Mouse (Mus musculus) gastrocnemius, adult 2 months (tissue): Measurements from ENCODE around the gene Tmem141. TPM values are rescaled to one million over a fixed set of nuclear protein-coding genes. Genes with fewer than 3 reads are reported as not detected.

ENCODE experiments used
- DNase-seq: peaks from one replicate; pipeline ENCODE4 v3.0.0; 2022
- H3K27ac ChIP-seq: fragments of 200-600 bp; 2 replicates; pipeline ENCODE4 v1.8.1; 2022; ENCODE audit warnings: mild to moderate bottlenecking
- H3K4me3 ChIP-seq: fragments of 200-600 bp; 2 replicates; pipeline ENCODE4 v1.8.1; 2022; ENCODE audit warnings: mild to moderate bottlenecking, moderate library complexity
- CTCF ChIP-seq: fragments of 200-600 bp; IDR thresholded peaks from 2 replicates; pipeline ENCODE4 v1.8.1; 2022; ENCODE audit warnings: antibody characterized with exemption, mild to moderate bottlenecking, moderate library complexity
- intact Hi-C: fragments of 180-260 bp; cut with DNase I; formaldehyde crosslinking; loops from one replicate; pipeline ENCODE4 v1.15.1; 2025
- total RNA-seq, 2 experiments: library from RNA; stranded (reverse); gene quantifications; 2 replicates each; pipeline ENCODE4 v1.2.3; 2021

The Tmem141 gene
- total RNA-seq, 2 experiments from 2014 or later, result 14.9 to 15.1 TPM

DNA sequence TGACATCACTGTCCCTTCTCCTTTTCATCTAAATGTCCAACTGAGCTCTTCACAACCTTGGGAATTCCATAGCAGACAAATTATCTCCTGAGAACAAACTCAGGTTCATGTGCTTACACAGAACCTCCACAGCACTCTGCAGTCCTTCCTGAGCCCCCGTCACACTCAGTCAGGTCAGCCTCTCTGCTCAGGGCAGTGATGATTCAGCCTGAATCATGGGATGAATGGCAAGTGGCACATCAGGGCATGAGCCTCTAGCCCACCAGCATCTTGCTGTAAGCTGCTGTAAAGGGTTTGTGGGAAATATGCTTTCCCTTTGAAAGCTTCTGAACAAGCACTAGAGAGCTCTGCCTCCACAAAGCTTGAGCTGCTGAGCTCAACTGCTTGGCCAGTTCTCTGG is 23.1 kb downstream of the Tmem141 start:
- no peak overlapping the region for H3K4me3 ChIP-seq
- DNase-seq, result no peak
- TF ChIP-seq CTCF, result no peak
- intact Hi-C loops, result no loop called here
- H3K27ac ChIP-seq, result no peak overlapping the region

DNA sequence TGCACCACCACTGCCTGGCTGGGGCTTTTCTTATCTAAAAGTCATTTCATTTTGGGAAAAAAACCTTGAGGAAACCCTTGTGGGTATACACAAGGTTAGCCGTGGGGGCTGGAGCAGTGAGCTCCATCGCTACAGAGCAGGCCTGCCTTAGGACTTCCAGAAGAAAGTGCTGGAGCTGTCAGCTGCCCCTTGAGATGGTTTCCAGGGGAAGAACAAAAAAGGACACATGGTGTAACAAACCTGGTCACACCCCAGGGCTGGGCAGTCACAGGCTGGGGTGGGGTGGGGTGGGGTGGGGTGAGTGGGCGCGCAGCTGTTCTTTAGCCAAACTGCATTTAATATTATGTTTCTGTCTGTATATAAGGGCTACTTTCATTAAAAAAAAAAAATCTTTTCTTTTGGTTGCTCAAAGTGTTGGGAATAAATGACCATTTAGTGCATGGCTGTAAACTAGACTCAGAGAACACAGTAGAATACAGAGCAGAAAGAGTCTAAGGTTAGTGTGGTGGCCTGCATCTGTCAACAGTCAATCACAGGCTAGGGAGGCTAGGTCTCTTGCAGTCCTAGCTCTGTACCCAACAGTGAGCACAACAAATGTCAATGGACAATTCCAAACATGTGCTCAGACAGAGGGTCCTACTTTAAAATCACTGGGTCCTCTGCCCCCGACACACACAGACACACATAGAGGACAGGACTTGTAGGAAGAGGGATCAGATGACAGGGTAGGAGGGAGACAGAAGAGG is 24.9 kb downstream of the Tmem141 start:
- H3K4me3 ChIP-seq, result no peak overlapping the region
- no peak overlapping the region for H3K27ac ChIP-seq
- TF ChIP-seq CTCF, result no peak
- DNase-seq, result no peak
- intact Hi-C loops, result no loop called here

DNA sequence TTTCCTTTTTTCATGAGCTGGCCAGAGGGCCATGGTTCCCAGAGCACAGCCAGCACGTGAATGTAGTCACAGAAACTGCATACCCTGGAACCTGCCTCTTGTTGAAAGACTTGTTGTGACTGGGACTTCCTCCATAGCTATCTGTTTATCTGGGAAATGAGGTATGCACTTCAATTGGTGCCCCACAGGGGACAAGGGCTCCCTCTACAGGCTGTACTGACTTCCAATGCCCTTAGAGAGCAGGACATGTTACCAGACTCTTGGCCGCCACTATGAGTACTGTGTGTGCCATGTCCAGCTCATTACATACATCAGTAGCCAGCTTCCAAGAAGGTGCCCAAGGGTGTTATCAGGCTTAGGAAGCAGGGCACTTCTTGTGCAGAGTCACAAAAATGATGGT is 29.9 kb downstream of the Tmem141 start:
- peak; percentile 67 for DNase-seq
- intact Hi-C loops, result no loop called here
- Histone ChIP-seq H3K27ac (no peak overlapping the region), H3K4me3 (no peak overlapping the region)
- TF ChIP-seq CTCF, result peak; percentile 67

DNA sequence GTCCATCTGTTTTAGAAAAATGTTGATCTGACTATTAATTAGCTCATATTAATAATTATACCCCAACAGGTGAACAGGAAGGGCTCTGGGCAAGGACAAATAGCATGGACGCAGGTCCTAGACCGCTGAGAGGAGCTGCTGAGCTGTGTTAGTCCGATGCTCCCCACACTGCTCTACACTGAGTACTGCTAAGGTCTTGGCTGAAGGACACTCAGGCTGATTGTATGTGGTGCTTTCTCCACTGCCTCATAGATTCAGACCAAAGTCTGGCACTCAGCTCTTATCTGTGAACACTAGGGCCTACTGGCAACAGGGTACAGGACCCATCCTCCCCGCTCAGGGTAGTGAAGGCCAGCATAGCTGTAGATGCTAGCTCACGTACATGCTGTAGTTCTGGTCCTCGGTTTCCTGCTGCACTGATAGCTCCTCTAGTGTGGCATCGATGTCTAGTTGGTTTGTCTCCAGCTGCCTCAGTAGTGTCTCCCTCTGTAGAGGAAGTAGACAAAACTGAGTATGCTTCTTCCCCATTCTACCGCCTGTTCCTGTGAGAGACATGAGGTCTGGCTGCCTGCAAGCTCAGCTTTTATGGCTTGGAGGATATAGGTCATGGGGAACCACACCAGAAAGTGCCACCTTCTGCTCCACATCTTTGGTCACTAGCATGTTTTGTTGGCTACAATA is 33.4 kb downstream of the Tmem141 start:
- Histone ChIP-seq H3K27ac (no peak overlapping the region), H3K4me3 (no peak overlapping the region)
- intact Hi-C loops, result no loop called here
- no peak for DNase-seq
- no peak for TF ChIP-seq CTCF

DNA sequence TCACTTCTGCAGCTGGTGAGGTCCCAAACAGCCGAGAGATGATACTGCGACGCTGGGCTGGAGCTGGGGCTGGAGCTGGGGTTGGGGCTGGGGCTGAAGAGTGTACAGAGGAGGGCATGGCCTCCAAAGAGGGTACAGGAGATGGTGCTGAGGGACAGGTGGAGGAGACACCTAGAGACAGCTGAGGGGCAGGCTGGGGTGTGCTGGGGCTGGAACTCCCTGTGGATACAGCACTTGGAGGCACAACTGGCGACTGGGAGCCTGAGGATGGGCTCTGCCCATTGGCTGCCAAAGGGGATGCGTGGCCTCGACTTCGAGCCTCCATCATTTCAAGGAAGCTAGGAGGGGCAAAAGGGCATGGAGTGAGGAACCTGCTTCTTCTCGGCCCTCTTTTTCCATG is 34.5 kb downstream of the Tmem141 start:
- no peak overlapping the region for H3K27ac ChIP-seq
- DNase-seq, result no peak
- H3K4me3 ChIP-seq, result no peak overlapping the region
- no peak for TF ChIP-seq CTCF
- intact Hi-C loops, result no loop called here

DNA sequence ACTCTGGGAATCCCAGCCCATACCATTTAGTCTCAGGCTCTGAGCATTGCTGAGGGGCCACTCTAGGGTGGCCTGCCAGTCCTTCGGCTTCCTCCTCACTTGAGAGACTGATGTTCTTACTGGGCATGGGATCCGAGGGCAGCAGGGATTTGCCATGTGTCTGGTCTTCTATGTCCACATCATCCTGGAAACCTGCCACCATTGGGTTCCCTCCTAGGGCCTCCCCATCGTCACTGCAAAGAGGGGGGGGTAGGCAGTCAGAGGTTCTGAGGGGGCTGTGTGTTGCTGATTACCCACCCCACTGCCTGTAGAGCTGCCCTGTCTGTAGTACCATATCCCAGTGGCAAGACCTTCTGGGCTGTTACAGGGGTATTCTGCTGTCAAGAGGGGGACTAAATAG is 36.2 kb downstream of the Tmem141 start:
- TF ChIP-seq CTCF, result no peak
- peak; percentile 13 for DNase-seq
- no peak overlapping the region for H3K27ac ChIP-seq
- no peak overlapping the region for H3K4me3 ChIP-seq
- intact Hi-C loops, result no loop called here

DNA sequence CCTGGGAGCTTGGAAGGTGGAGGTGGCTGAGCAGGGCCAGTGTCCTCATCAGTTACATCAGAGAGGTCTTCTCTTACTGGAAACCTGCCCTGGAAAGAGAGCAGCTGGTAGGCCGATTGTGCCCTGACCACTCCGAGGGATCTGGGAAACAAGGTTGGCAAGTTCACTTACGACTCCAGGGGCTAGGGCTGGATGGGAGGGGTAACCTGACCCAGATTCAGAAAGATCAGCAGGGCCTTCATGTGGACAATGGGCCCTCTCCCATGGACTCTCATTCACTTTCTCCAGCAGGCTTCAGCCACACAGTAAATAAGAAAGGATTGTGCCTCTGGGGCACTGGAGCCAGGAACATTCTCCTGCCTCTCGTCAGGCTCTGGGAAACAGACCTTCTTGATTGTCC is 36.9 kb downstream of the Tmem141 start:
- Histone ChIP-seq H3K27ac (no peak overlapping the region), H3K4me3 (no peak overlapping the region)
- DNase-seq, result peak; percentile 10
- intact Hi-C loops, result no loop called here
- TF ChIP-seq CTCF, result no peak

DNA sequence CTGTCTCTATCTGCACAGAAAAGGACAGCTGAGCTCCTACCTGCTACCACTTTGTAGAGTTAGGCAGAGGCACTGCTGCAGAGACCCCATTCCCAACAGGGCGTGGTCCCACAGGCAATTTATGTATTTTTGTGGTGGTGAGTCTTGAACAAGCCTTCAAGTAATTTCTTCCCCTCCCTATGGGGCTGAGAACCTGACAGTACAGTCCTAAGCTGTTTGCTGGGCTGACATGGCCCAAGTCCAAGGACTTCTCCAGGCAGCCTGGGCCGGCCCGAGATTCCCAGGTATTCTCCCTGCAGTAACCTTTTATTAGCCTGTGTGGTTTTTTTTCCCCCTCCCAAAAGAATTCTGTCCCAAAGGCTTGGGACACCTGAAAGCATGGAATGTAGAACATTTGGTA is 37.7 kb downstream of the Tmem141 start:
- no peak for TF ChIP-seq CTCF
- Histone ChIP-seq H3K27ac (no peak overlapping the region), H3K4me3 (no peak overlapping the region)
- DNase-seq, result peak; percentile 10
- intact Hi-C loops, result no loop called here

DNA sequence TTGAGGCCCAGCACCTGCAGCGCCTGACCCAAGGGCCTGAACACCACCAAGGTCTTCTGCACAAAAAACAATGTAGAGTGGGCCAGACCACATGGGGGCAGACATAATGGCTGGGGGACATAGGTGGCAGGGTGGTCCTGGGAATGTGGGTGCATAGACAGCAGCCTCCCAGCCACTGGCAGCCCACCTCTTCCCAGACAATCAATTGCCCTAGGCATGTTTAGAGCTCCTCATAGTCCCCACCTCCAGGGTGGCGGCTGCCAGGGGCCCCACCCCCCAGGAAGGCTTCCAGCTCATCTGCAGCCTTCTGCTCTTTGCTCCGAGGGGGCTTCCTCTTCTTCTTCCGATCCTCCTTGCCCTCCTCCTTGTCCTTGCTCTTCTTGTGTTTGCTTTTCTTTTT is 38.2 kb downstream of the Tmem141 start:
- no peak for TF ChIP-seq CTCF
- no peak overlapping the region for H3K4me3 ChIP-seq
- intact Hi-C loops, result no loop called here
- no peak overlapping the region for H3K27ac ChIP-seq
- peak; percentile 15 for DNase-seq

DNA sequence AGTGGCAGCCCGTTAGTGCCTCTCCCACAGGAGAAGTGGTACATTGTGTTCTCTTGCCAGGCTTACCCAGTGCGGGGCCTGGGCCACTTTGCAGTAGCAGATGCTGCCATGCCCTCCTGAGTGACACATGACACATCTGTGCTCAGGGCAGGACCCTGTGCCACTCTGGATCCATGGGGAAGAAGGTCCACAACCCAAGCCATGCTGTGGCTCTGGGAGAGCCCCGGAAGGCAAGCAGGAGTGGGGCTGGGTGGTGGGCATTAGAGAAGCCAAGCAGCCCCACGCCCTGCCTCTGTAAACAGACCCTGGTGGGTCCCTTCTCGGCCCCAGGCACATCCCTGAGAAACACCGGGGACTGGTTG is 38.7 kb downstream of the Tmem141 start:
- Histone ChIP-seq H3K27ac (no peak overlapping the region), H3K4me3 (no peak overlapping the region)
- TF ChIP-seq CTCF, result no peak
- intact Hi-C loops, result no loop called here
- DNase-seq, result peak; percentile 22

DNA sequence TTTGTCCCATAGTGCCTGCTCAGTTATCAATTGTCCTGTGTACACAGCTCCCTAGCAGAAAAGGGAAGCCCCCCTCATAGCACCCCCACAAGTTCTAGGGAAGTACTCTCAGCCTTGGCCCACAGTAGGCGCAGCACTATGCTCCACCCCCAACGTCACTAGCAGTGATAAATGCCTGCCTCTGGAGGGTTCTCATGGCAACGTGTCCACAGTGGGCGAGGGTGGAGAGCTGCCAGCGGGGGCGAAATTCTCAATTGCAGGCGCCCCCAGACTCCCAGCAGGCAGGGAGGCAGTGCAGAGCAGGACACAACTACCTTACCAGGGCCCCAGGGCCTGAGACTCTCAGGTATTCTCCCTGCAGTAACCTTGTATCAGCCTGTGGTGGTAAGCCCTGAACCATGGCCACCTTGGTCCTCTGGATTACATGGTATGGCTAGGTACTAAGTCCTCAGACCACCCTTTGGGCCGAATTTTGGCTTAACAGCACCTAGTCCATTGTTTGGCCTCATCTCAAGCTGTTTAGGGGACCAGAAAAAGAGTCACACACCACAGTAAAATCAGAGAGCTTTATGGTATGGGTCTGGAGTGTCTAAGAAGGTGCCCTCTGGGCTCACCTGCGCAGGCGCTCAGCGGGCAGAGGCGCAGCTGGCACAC is 39.2 kb downstream of the Tmem141 start:
- peak; percentile 36 for DNase-seq
- Histone ChIP-seq H3K4me3 (no peak overlapping the region), H3K27ac (no peak overlapping the region)
- TF ChIP-seq CTCF, result no peak
- intact Hi-C loops, result no loop called here

DNA sequence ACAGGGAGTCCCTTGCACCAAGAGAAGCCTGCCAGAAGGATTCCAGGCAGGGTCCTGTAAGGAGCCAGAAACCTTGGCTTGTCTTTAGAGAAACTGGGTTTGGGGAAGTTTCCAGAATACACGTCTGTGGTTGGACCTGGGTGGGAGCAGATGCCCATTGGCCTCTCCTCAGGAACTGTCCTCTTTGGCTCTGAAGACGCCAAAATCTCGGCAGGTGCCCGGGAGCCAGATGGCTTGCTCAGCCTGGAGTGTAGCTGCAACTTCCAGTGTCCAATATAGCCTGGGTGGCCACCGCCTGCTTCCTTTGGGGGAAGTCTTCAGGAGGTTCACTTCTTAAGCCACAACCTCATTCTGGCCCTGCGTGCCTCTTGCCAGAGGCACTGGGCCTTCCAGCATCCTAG is 39.9 kb downstream of the Tmem141 start:
- H3K27ac ChIP-seq, result no peak overlapping the region
- H3K4me3 ChIP-seq, result peak overlapping the region; percentile 66
- peak; percentile 29 for DNase-seq
- no peak for TF ChIP-seq CTCF
- intact Hi-C loops, result loop anchor here (2.0 kb wide), 1 partner anchor 71 kb away; no protein-coding TSS in a partner anchor

DNA sequence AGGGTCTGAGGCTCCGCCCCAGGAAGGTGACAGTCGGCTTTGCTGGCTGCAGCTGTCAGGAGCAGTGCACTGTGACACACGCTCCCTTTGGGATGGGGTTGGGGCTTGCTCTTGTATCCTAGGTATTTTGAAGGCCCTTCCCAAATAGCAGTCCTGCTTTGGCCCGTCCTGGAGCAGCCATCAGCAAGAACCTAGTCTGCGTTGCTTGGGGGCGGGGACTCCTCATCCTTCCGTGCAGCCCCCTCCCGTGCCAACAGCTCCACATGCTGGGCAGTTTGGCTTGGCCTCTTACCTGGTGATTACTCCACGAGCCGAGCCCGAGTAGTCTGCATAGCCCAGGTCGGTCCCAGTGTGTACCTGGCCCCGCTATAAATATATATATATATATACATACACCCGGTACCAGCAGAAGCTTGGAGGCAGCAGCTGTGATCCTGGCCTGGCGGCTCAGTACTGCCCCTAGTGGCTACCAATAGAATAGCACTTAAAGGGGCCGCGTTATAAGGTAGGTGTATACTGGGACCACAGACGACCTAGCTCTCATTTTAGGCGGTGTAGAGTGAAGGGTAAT is 40.4 kb downstream of the Tmem141 start, which contains the start of gene Ajm1:
TSS of gene Ajm1 (minus strand) at position 464 of the 571 bp plus-strand sequence.
- no peak within 1 kb of the TSS for H3K27ac ChIP-seq
- intact Hi-C loops, result loop anchor here (2.0 kb wide), 1 partner anchor 71 kb away; no protein-coding TSS in a partner anchor
- no peak; the same call in 1 of the 2 replicates for TF ChIP-seq CTCF
- DNase-seq, result peak; percentile 63
- peak within 1 kb of the TSS; percentile 66 for H3K4me3 ChIP-seq
